Mouse (Mus musculus): ENCODE measurements around the gene Eif2ak2. TPM values are rescaled to one million over a fixed set of nuclear protein-coding genes. Genes with fewer than 3 reads are reported as not detected.

Gene Eif2ak2
- 2.1 and 4.4 TPM in 2 replicates for polyA plus RNA-seq (2012; rRNA removed)

GRCm38 (mm10) chr17:78882401-78883112 lies at the start of gene Eif2ak2:
Gene Eif2ak2 (minus strand): TSS chr17:78882573.

GRCm38 (mm10) chr17:78916369-78916813 lies 34.0 kb upstream of the Eif2ak2 start, which contains the start of gene Cebpzos:
Gene Cebpzos (plus strand): TSS chr17:78916500.

GRCm38 (mm10) chr17:78906892-78907291 lies 24.5 kb upstream of the Eif2ak2 start, which contains the start of gene Sult6b1:
Gene Sult6b1 (minus strand): TSS chr17:78906992.

GRCm38 (mm10) chr17:78834856-78835835 lies 47.2 kb downstream of the Eif2ak2 start, which contains the start of the genes Heatr5b and Gpatch11:
Gene Heatr5b (minus strand): TSS chr17:78835364.
Gene Gpatch11 (plus strand): TSS chr17:78835567.

Other genes with a start within 250 kb of the Eif2ak2 start
- 11.7 and 15.4 TPM in 2 replicates for gene Strn, start 145.4 kb downstream of the Eif2ak2 start, polyA plus RNA-seq (2012; rRNA removed)
- gene Heatr5b, start 47.2 kb downstream of the Eif2ak2 start, polyA plus RNA-seq (2012; rRNA removed) = 14.0 and 19.8 TPM in 2 replicates
- 9.9 and 13.1 TPM in 2 replicates for gene Gpatch11, start 47.0 kb downstream of the Eif2ak2 start, polyA plus RNA-seq (2012; rRNA removed)
- gene Sult6b1, start 24.4 kb upstream of the Eif2ak2 start, polyA plus RNA-seq (2012; rRNA removed) = not detected in 2 replicates
- 2.3 and 3.0 TPM in 2 replicates for gene Cebpzos, start 33.9 kb upstream of the Eif2ak2 start, polyA plus RNA-seq (2012; rRNA removed)
- gene Cebpz, start 54.5 kb upstream of the Eif2ak2 start, polyA plus RNA-seq (2012; rRNA removed) = 2.4 and 4.0 TPM in 2 replicates
- gene Ndufaf7, start 54.6 kb upstream of the Eif2ak2 start, polyA plus RNA-seq (2012; rRNA removed) = 7.2 and 8.2 TPM in 2 replicates
- 10.9 and 15.1 TPM in 2 replicates for gene Prkd3, start 138.2 kb upstream of the Eif2ak2 start, polyA plus RNA-seq (2012; rRNA removed)
- 5.1 and 7.4 TPM in 2 replicates for gene Qpct, start 169.3 kb upstream of the Eif2ak2 start, polyA plus RNA-seq (2012; rRNA removed)

Measured in ovary, adult 2 months (tissue).